Mouse (Mus musculus) intestine, postnatal 0 days (tissue): Measurements from ENCODE around the gene Tmem129. TPM values are rescaled to one million over a fixed set of nuclear protein-coding genes. Genes with fewer than 3 reads are reported as not detected.

Experiments used
- ATAC-seq: fragments of 200-750 bp; cut with Nextera tagmentation; 2 replicates; pipeline ENCODE4 v1.8.0; 2017; ENCODE audit warnings: mild to moderate bottlenecking, moderate TSS enrichment, moderate library complexity
- H3K27ac ChIP-seq: fragments of 300-500 bp; sonication (generic); 2 replicates; pipeline ENCODE4 v1.5.1; 2014; ENCODE audit warnings: mild to moderate bottlenecking, low read depth, low read length, moderate library complexity
- H3K27me3 ChIP-seq: fragments of 300-500 bp; sonication (generic); replicated peaks from 2 replicates; pipeline ENCODE4 v1.6.1; 2014; ENCODE audit warnings: low read length, mixed read lengths; ENCODE audit not compliant: control insufficient read depth, insufficient read depth
- H3K36me3 ChIP-seq: fragments of 300-500 bp; sonication (generic); 2 replicates; pipeline ENCODE4 v1.6.1; 2014; ENCODE audit warnings: mild to moderate bottlenecking, moderate library complexity; ENCODE audit not compliant: control insufficient read depth, insufficient read depth
- H3K4me1 ChIP-seq: fragments of 300-500 bp; sonication (generic); replicated peaks from 2 replicates; pipeline ENCODE4 v1.6.1; 2014; ENCODE audit warnings: antibody characterized with exemption, low read length, mixed read lengths; ENCODE audit not compliant: control insufficient read depth, insufficient read depth
- H3K4me2 ChIP-seq: fragments of 300-500 bp; sonication (generic); replicated peaks from 2 replicates; pipeline ENCODE4 v1.6.1; 2014; ENCODE audit warnings: low read depth, mild to moderate bottlenecking, moderate library complexity
- H3K4me3 ChIP-seq: fragments of 300-500 bp; sonication (generic); 2 replicates; pipeline ENCODE4 v1.5.1; 2014; ENCODE audit warnings: low read depth, low read length
- H3K9ac ChIP-seq: fragments of 300-500 bp; sonication (generic); 2 replicates; pipeline ENCODE4 v1.6.1; 2014; ENCODE audit warnings: mild to moderate bottlenecking, low read depth, low read length
- H3K9me3 ChIP-seq: fragments of 300-500 bp; sonication (generic); 2 replicates; pipeline ENCODE4 v1.6.1; 2016; ENCODE audit warnings: mixed run types; ENCODE audit not compliant: control insufficient read depth
- CTCF ChIP-seq: sonication (generic); IDR thresholded peaks from 2 replicates; pipeline ENCODE4 v1.5.1; 2016; ENCODE audit warnings: low read depth, mild to moderate bottlenecking, control low read depth, antibody characterized with exemption, moderate library complexity
- WGBS: fragments of 180-500 bp; shearing (Covaris S2); extraction: QIAGEN DNeasy Blood & Tissue Kit; methylation state at CpG from one replicate; pipeline ENCODE4 v1.1.7; 2014; 5-methylcytosine and 5-hydroxymethylcytosine counted together
- polyA plus RNA-seq: library from polyadenylated mRNA; unstranded; fragments of >200 nt; fragmentation: Nextera tagmentation; extraction: Ambion mirVana; gene quantifications from 2 replicates; pipeline ENCODE4 v1.2.1, GENCODE M21; 2015

Tmem129 gene
- polyA plus RNA-seq, 1 experiment from 2014 or later = 18.5 TPM

DNA sequence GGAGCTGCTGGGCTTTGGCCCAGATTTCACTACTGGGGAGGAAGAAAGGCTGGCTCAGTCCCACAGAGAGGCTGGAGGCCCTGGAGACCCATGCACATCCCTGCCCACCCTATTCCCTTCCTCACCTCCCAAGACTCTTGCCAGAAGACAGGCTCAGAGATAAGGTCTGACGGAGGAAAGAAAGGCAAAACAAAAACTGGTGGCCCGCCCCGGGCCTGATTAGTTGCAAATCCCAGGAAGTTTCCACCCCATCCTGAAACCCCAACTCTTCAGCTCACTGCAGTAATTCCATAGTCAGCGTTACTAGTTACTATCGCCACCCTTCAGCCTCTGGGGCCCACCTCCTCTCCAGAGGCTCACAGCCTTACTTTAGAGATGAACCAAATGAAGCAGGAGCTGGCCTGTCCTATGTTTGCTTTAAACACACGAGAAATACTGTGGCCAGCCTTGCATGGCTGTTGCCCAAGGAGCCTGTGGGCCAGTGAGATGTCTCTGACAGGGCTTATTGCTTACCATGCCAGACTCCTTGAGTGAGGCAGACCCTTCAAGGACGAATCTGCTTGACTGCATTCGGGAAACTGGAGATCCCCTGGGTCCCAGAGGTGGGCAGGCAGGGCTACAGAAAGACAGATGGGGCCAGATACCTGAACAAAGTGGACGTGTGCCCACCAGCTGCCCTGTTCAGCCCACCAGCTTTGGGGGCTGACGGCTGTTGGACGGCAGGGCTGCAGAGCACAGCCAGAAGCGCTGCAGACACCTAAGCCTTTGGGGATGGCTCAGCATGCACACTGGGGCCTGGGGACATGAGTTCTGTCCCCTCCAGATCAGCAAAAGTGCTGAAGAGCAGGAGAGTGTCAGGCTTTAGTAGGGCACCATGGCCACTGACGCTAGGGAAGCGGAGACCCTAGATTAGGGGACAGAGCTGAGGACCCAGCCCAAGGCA is 30.3 kb upstream of the Tmem129 start:
- H3K9ac ChIP-seq = no peak overlapping the region
- no peaks in the 10 kb centered on the region for H3K36me3 ChIP-seq
- H3K4me2 ChIP-seq = no peak overlapping the region
- 71% methylated on average over 14 of the region's 14 CpGs for WGBS
- H3K9me3 ChIP-seq = no peaks in the 10 kb centered on the region
- H3K27ac ChIP-seq = no peak overlapping the region
- no peak overlapping the region for H3K4me3 ChIP-seq
- no peak for ATAC-seq
- no peak for TF ChIP-seq CTCF
- 0 out of 2 replicates have a peak, but pooled peaks cover 4% of the 10 kb centered on the region for H3K4me1 ChIP-seq
- 0 out of 2 replicates have a peak, but pooled peaks cover 5% of the 10 kb centered on the region for H3K27me3 ChIP-seq

DNA sequence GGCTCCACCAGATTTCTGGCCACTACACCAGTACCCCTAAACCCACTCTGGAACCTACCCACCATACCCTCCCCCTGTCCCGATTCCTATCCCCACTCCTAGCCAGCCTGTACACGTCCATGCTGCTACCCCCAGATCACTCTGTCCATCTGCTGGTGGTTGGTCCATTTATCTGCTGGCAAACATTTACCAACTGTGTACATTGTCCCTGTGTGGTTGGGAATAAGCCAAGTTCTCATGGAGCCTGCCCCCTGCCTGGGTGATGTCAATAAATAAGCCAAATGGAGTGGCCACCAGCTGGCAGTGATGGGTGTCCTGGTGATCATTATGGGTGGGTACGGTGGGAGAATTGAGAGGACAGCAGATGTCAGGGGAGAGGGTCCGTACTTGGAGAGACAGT is 28.9 kb upstream of the Tmem129 start:
- Histone ChIP-seq H3K4me2 (no peak overlapping the region), H3K27me3 (no peaks in the 10 kb centered on the region), H3K9me3 (no peaks in the 10 kb centered on the region), H3K4me1 (no peaks in the 10 kb centered on the region), H3K9ac (no peak overlapping the region), H3K36me3 (no peaks in the 10 kb centered on the region), H3K27ac (no peak overlapping the region), H3K4me3 (no peak overlapping the region)
- WGBS = 74% methylated on average over 4 of the region's 4 CpGs
- TF ChIP-seq CTCF = no peak
- ATAC-seq = no peak

DNA sequence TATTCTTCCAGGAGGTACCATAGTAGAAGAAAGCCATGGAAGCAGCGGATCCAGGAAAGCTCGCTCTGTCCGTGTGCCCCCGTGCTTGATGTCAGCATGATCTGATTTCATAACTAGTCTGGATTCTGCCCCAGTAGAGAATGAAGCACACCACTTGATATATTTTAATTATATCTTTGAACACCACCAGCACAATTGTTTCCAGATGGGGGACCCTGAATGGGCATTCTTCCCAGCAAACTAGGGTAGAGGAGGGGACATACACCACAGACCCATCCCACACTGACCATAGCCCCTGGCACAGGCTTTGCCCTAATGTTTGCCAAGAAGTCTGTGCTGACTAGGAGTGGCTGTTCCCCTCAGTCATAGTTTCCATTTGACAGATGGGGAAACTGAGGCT is 26.7 kb upstream of the Tmem129 start:
- H3K9me3 ChIP-seq = no peaks in the 10 kb centered on the region
- 87% methylated on average over 4 of the region's 4 CpGs for WGBS
- H3K27ac ChIP-seq = no peak overlapping the region
- H3K4me3 ChIP-seq = no peak overlapping the region
- H3K4me2 ChIP-seq = no peak overlapping the region
- no peaks in the 10 kb centered on the region for H3K4me1 ChIP-seq
- no peaks in the 10 kb centered on the region for H3K36me3 ChIP-seq
- H3K27me3 ChIP-seq = no peaks in the 10 kb centered on the region
- no peak for TF ChIP-seq CTCF
- H3K9ac ChIP-seq = no peak overlapping the region
- no peak for ATAC-seq

DNA sequence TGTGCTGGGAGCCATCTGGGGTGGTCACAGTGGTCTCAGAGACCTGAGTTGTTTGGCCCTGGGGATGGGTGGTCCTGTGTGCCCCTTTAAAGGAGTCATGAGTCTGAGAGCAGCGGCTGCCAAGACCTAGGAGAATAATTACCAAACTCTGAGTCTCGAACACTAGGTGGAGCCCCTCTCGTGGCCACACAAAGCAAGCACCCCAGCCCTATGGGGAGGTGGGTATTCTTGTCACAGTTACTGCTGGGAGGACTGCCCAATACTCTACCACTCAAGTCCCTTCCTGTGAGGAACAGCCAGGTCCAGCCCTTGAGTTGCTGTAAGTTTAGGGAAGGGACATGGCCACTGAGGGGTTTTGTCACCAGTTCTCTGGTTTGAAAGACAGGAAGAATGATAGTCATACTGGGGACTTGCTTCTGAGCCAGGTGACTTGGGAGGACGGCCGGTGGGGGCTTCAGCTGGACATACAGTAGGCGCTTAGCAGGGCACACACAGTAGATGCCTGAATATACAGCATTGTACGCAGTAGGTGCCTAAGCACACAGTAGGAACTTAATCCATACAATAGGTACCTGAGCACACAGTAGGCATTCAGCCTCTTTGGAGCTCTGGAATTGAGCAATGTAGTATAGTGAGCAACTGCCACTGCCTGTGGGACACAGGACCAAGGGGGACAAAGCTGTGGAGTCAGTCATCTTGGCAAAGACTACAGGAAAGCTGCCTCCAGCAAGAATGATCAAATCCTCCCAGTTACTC is 25.9 kb upstream of the Tmem129 start:
- Histone ChIP-seq H3K27ac (no peak overlapping the region), H3K9me3 (no peaks in the 10 kb centered on the region), H3K4me1 (no peaks in the 10 kb centered on the region), H3K36me3 (no peaks in the 10 kb centered on the region), H3K27me3 (no peaks in the 10 kb centered on the region), H3K4me3 (no peak overlapping the region), H3K9ac (no peak overlapping the region), H3K4me2 (no peak overlapping the region)
- 46% methylated on average over 7 of the region's 7 CpGs for WGBS
- ATAC-seq = no peak
- peak; percentile 80 for TF ChIP-seq CTCF

DNA sequence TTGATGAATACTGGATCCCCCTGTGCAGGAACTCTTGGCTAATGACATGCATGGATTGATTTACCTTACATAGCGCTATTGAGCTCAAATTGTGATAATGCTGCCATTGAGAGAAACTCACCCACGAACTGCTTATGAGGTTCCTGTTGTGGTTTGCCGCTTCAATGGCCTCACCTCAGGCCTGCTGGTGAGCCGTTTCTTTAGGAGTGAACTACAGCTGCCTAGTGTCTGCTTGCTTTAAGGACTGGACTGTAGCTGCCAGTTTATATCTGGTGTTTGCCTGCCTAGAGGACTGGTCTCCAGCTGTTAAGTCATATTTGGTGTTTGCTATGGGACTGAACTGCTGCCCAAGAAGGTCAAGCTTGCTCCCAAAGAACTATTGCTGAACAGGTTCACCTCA is 24.7 kb upstream of the Tmem129 start:
- no peak for TF ChIP-seq CTCF
- 79% methylated on average over 4 of the region's 4 CpGs for whole genome bisulfite sequencing
- Histone ChIP-seq H3K4me1 (no peaks in the 10 kb centered on the region), H3K9ac (no peak overlapping the region), H3K4me2 (no peak overlapping the region), H3K4me3 (no peak overlapping the region), H3K27me3 (no peaks in the 10 kb centered on the region), H3K36me3 (no peaks in the 10 kb centered on the region), H3K9me3 (no peaks in the 10 kb centered on the region), H3K27ac (no peak overlapping the region)
- ATAC-seq = no peak

DNA sequence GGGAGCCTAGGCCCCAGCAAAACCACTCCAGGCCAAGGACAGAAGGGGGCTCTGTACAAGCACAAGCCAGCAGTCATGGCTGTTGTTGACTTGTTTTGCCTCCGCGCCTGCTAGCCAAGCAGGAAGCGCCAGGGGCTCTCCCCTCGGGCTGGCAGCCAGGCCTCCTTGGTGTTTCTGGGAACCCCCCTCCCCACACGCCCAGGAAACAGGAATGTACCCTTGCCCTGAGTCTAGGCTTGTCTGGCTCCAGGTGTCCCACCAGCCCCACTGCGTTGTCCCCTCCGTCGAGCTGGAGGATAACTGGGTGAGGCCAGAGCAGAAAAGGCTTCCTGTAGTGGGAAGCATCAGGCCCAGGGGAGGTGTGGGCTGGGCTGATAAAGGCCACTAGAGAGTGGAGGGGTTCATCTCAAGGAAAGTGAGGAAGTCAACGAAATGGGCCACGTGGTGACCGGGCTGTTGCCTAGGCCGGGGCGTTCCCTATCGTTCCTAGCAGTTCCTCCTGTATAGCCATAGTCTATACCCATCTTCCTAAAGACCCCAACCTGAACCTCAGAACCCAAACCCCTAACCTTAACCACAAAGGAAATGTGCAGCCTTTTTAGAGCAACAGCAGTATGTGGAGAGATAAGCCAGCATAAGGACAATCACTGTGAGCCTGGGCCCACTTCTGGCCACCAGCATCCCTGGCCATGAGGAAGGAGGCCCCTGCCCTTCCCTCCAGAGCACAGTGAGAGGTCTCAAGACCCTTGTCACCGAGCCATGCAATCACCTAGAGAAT is 23.6 kb upstream of the Tmem129 start:
- WGBS = 78% methylated on average over 15 of the region's 15 CpGs
- H3K27ac ChIP-seq = no peak overlapping the region
- no peak overlapping the region for H3K4me2 ChIP-seq
- H3K27me3 ChIP-seq = no peaks in the 10 kb centered on the region
- H3K4me3 ChIP-seq = no peak overlapping the region
- TF ChIP-seq CTCF = no peak
- H3K36me3 ChIP-seq = no peaks in the 10 kb centered on the region
- H3K9me3 ChIP-seq = no peaks in the 10 kb centered on the region
- H3K9ac ChIP-seq = no peak overlapping the region
- H3K4me1 ChIP-seq = no peaks in the 10 kb centered on the region
- ATAC-seq = no peak
